Mouse (Mus musculus): ENCODE data around the gene Draxin.

The Draxin gene

GRCm38 (mm10) chr4:148114758-148115391 lies 15.6 kb downstream of the Draxin start:
- peak; percentile 63 for DNase-seq (ENCODE audit: low spot score)

- DNase-seq (ENCODE audit: low spot score): no peak
These were observed 18.0 kb downstream of the Draxin start for GRCm38 (mm10) chr4:148112519-148112918.

- DNase-seq (ENCODE audit: low spot score): no peak
These were observed 21.3 kb downstream of the Draxin start for GRCm38 (mm10) chr4:148109215-148109614.

- DNase-seq (ENCODE audit: low spot score): no peak
These were observed 21.9 kb downstream of the Draxin start for GRCm38 (mm10) chr4:148108565-148109100.

GRCm38 (mm10) chr4:148107621-148108291 lies 22.7 kb downstream of the Draxin start:
- no peak for DNase-seq (ENCODE audit: low spot score)

GRCm38 (mm10) chr4:148104146-148104545 lies 26.4 kb downstream of the Draxin start:
- DNase-seq (ENCODE audit: low spot score): no peak

GRCm38 (mm10) chr4:148101801-148102527 lies 28.5 kb downstream of the Draxin start:
- DNase-seq (ENCODE audit: low spot score): no peak

- no peak for DNase-seq (ENCODE audit: low spot score)
These were observed 31.8 kb downstream of the Draxin start for GRCm38 (mm10) chr4:148098666-148099065.

- DNase-seq (ENCODE audit: low spot score): no peak
These were observed 32.6 kb downstream of the Draxin start for GRCm38 (mm10) chr4:148097936-148098335.

- no peak for DNase-seq (ENCODE audit: low spot score)
These were observed 35.4 kb downstream of the Draxin start for GRCm38 (mm10) chr4:148095081-148095480.

GRCm38 (mm10) chr4:148094161-148094560 lies 36.3 kb downstream of the Draxin start:
- DNase-seq (ENCODE audit: low spot score): no peak

GRCm38 (mm10) chr4:148092551-148093271 lies 37.8 kb downstream of the Draxin start:
- no peak for DNase-seq (ENCODE audit: low spot score)

GRCm38 (mm10) chr4:148091181-148091580 lies 39.3 kb downstream of the Draxin start:
- no peak for DNase-seq (ENCODE audit: low spot score)

GRCm38 (mm10) chr4:148089166-148089565 lies 41.3 kb downstream of the Draxin start:
- DNase-seq (ENCODE audit: low spot score): no peak

GRCm38 (mm10) chr4:148087907-148088527 lies 42.5 kb downstream of the Draxin start, which contains the start of gene Agtrap:
Gene Agtrap, minus strand, starts transcription at chr4:148088031.
- peak; percentile 87 for DNase-seq (ENCODE audit: low spot score)

- DNase-seq (ENCODE audit: low spot score): no peak
These were observed 43.2 kb downstream of the Draxin start for GRCm38 (mm10) chr4:148087091-148087906.

- no peak for DNase-seq (ENCODE audit: low spot score)
These were observed 44.6 kb downstream of the Draxin start for GRCm38 (mm10) chr4:148085907-148086305.

GRCm38 (mm10) chr4:148085131-148085906 lies 45.2 kb downstream of the Draxin start:
- DNase-seq (ENCODE audit: low spot score): no peak

GRCm38 (mm10) chr4:148084261-148084714 lies 46.2 kb downstream of the Draxin start:
- DNase-seq (ENCODE audit: low spot score): no peak

Measured in urinary bladder, postnatal 10 days (tissue).